Mouse (Mus musculus) intestine, embryonic 16.5 days (tissue): Measurements from ENCODE around the gene Acot2. TPM values are rescaled to one million over a fixed set of nuclear protein-coding genes. Genes with fewer than 3 reads are reported as not detected.
"Not testable (repeated sequence)": the region's sequence is repeated elsewhere in the genome, so short reads cannot be mapped to it uniquely, and the experiment has no call there.

Experiments used
- ATAC-seq: fragments of 200-750 bp; cut with Nextera tagmentation; 2 replicates; pipeline ENCODE4 v1.8.0; 2017; ENCODE audit warnings: moderate TSS enrichment, moderate library complexity
- H3K27ac ChIP-seq: fragments of 300-500 bp; sonication (generic); 2 replicates; pipeline ENCODE4 v1.5.1; 2014; ENCODE audit warnings: mild to moderate bottlenecking, low read length
- H3K27me3 ChIP-seq: fragments of 300-500 bp; sonication (generic); replicated peaks from 2 replicates; pipeline ENCODE4 v1.6.1; 2014; ENCODE audit warnings: low read length, control low read depth, mixed read lengths; ENCODE audit not compliant: control insufficient read depth, insufficient read depth
- H3K36me3 ChIP-seq: fragments of 300-500 bp; sonication (generic); 2 replicates; pipeline ENCODE4 v1.6.1; 2014; ENCODE audit warnings: low read length, control low read depth; ENCODE audit not compliant: control insufficient read depth, insufficient read depth
- H3K4me1 ChIP-seq: fragments of 300-500 bp; sonication (generic); 2 replicates; pipeline ENCODE4 v1.6.1; 2014; ENCODE audit warnings: low read length, control low read depth, mixed read lengths; ENCODE audit not compliant: control insufficient read depth, insufficient read depth
- H3K4me2 ChIP-seq: fragments of 300-500 bp; sonication (generic); 2 replicates; pipeline ENCODE4 v1.6.1; 2014; ENCODE audit warnings: low read depth, low read length, control low read depth
- H3K4me3 ChIP-seq: fragments of 300-500 bp; sonication (generic); 2 replicates; pipeline ENCODE4 v1.5.1; 2014; ENCODE audit warnings: mild to moderate bottlenecking, low read length
- H3K9ac ChIP-seq: fragments of 300-500 bp; sonication (generic); 2 replicates; pipeline ENCODE4 v1.6.1; 2014; ENCODE audit warnings: low read depth, low read length
- H3K9me3 ChIP-seq: fragments of 300-500 bp; sonication (generic); 2 replicates; pipeline ENCODE4 v1.6.1; 2016; ENCODE audit warnings: low read length, control low read depth; ENCODE audit not compliant: control insufficient read depth
- WGBS: fragments of 180-500 bp; shearing (Covaris S2); extraction: QIAGEN DNeasy Blood & Tissue Kit; methylation state at CpG from one replicate; pipeline ENCODE4 v1.1.7; 2014; 5-methylcytosine and 5-hydroxymethylcytosine counted together
- polyA plus RNA-seq: library from polyadenylated mRNA; unstranded; fragments of >200 nt; fragmentation: Nextera tagmentation; extraction: Ambion mirVana; gene quantifications from 2 replicates; pipeline ENCODE4 v1.2.1, GENCODE M21; 2015

The Acot2 gene
- polyA plus RNA-seq, 1 experiment from 2014 or later = 35.3 TPM

- Histone ChIP-seq H3K4me3 (peak within 1 kb of the TSS; percentile 53), H3K27ac (peak within 1 kb of the TSS; percentile 90), H3K9ac (peak within 1 kb of the TSS; percentile 70), H3K4me2 (peak within 1 kb of the TSS; percentile 57), H3K4me1 (peaks cover 15% of the 10 kb centered on the region)
- H3K36me3 ChIP-seq, H3K27me3 ChIP-seq, H3K9me3 ChIP-seq: not testable (repeated sequence)
- WGBS = 1% methylated on average over 50 of the region's 70 CpGs
- peak; percentile 99 for ATAC-seq
Measured at GRCm38 (mm10) chr12:84009171-84009965, 21.7 kb downstream of the Acot2 start, which contains the start of gene Acot1. Acot1 (plus strand) TSS chr12:84009490.

GRCm38 (mm10) chr12:84010201-84010600 lies 22.5 kb downstream of the Acot2 start:
- Histone ChIP-seq H3K4me3 (peak overlapping the region; percentile 53), H3K4me1 (peaks cover 15% of the 10 kb centered on the region), H3K27ac (no peak overlapping the region), H3K9me3 (no peaks in the 10 kb centered on the region), H3K9ac (peak overlapping the region; percentile 70), H3K36me3 (no peaks in the 10 kb centered on the region), H3K4me2 (peak overlapping the region; percentile 57), H3K27me3 (no peaks in the 10 kb centered on the region)
- 70% methylated on average over 3 of the region's 3 CpGs for WGBS
- no peak for ATAC-seq

- peak overlapping the region; percentile 30 for H3K9ac ChIP-seq
- no peaks in the 10 kb centered on the region for H3K9me3 ChIP-seq
- no peaks in the 10 kb centered on the region for H3K27me3 ChIP-seq
- WGBS = 49% methylated on average over 12 of the region's 12 CpGs
- 0 out of 2 replicates have a peak overlapping the region, but pooled peaks have one; percentile 2 for H3K27ac ChIP-seq
- H3K4me1 ChIP-seq = peaks cover 15% of the 10 kb centered on the region
- H3K4me3 ChIP-seq = peak overlapping the region; percentile 53
- peak overlapping the region; percentile 57 for H3K4me2 ChIP-seq
- H3K36me3 ChIP-seq = no peaks in the 10 kb centered on the region
- ATAC-seq = 0 out of 2 replicates have a peak, but pooled peaks have one; percentile 15
Measured at GRCm38 (mm10) chr12:84011251-84012040, 23.8 kb downstream of the Acot2 start.

- Histone ChIP-seq H3K27ac (no peak overlapping the region), H3K9ac (no peak overlapping the region), H3K4me2 (no peak overlapping the region), H3K36me3 (no peaks in the 10 kb centered on the region), H3K27me3 (no peaks in the 10 kb centered on the region), H3K4me1 (peaks cover 15% of the 10 kb centered on the region), H3K4me3 (no peak overlapping the region), H3K9me3 (no peaks in the 10 kb centered on the region)
- no peak for ATAC-seq
- WGBS = 70% methylated on average over 6 of the region's 6 CpGs
Measured at GRCm38 (mm10) chr12:84013130-84013529, 25.5 kb downstream of the Acot2 start.

- no peak overlapping the region for H3K9ac ChIP-seq
- H3K27me3 ChIP-seq = no peaks in the 10 kb centered on the region
- no peak for ATAC-seq
- no peak overlapping the region for H3K4me3 ChIP-seq
- no peaks in the 10 kb centered on the region for H3K9me3 ChIP-seq
- no peak overlapping the region for H3K27ac ChIP-seq
- no peak overlapping the region for H3K4me2 ChIP-seq
- H3K4me1 ChIP-seq = peaks cover 12% of the 10 kb centered on the region
- 89% methylated on average over 7 of the region's 7 CpGs for WGBS
- no peaks in the 10 kb centered on the region for H3K36me3 ChIP-seq
Measured at GRCm38 (mm10) chr12:84013701-84014100, 26.0 kb downstream of the Acot2 start.

GRCm38 (mm10) chr12:84020528-84020927 lies 32.9 kb downstream of the Acot2 start:
- WGBS = 27% methylated on average over 7 of the region's 7 CpGs
- H3K9ac ChIP-seq, H3K36me3 ChIP-seq, H3K4me3 ChIP-seq, H3K4me2 ChIP-seq, H3K27me3 ChIP-seq, H3K4me1 ChIP-seq, H3K9me3 ChIP-seq: not testable (repeated sequence)
- ATAC-seq = peak; percentile 88
- peak overlapping the region; percentile 61; the same call in 1 of the 2 replicates for H3K27ac ChIP-seq

- H3K27ac ChIP-seq, H3K4me1 ChIP-seq, H3K9ac ChIP-seq, ATAC-seq, H3K9me3 ChIP-seq, H3K27me3 ChIP-seq, H3K4me2 ChIP-seq, H3K36me3 ChIP-seq, H3K4me3 ChIP-seq: not testable (repeated sequence)
- WGBS = 90% methylated on average over 4 of the region's 4 CpGs
Measured at GRCm38 (mm10) chr12:84022266-84022665, 34.6 kb downstream of the Acot2 start.

- no peaks in the 10 kb centered on the region for H3K27me3 ChIP-seq
- 0 out of 2 replicates have a peak overlapping the region, but pooled peaks have one; percentile 27 for H3K27ac ChIP-seq
- H3K4me1 ChIP-seq = 0 out of 2 replicates have a peak, but pooled peaks cover 5% of the 10 kb centered on the region
- no peaks in the 10 kb centered on the region for H3K9me3 ChIP-seq
- peak; percentile 72 for ATAC-seq
- H3K4me3 ChIP-seq = no peak overlapping the region
- WGBS = 73% methylated on average over 9 of the region's 9 CpGs
- H3K4me2 ChIP-seq = no peak overlapping the region
- no peaks in the 10 kb centered on the region for H3K36me3 ChIP-seq
- H3K9ac ChIP-seq = no peak overlapping the region
Measured at GRCm38 (mm10) chr12:84023052-84023745, 35.5 kb downstream of the Acot2 start.

GRCm38 (mm10) chr12:84025888-84026287 lies 38.2 kb downstream of the Acot2 start:
- H3K4me3 ChIP-seq = no peak overlapping the region
- H3K36me3 ChIP-seq = no peaks in the 10 kb centered on the region
- ATAC-seq = no peak
- H3K4me1 ChIP-seq = 0 out of 2 replicates have a peak, but pooled peaks cover 5% of the 10 kb centered on the region
- H3K9me3 ChIP-seq = no peaks in the 10 kb centered on the region
- H3K9ac ChIP-seq = no peak overlapping the region
- no peak overlapping the region for H3K27ac ChIP-seq
- no peaks in the 10 kb centered on the region for H3K27me3 ChIP-seq
- H3K4me2 ChIP-seq = no peak overlapping the region
- WGBS = 89% methylated on average over 7 of the region's 7 CpGs
